Mouse (Mus musculus): Measurements from ENCODE around the gene Shisal1.

DNA sequence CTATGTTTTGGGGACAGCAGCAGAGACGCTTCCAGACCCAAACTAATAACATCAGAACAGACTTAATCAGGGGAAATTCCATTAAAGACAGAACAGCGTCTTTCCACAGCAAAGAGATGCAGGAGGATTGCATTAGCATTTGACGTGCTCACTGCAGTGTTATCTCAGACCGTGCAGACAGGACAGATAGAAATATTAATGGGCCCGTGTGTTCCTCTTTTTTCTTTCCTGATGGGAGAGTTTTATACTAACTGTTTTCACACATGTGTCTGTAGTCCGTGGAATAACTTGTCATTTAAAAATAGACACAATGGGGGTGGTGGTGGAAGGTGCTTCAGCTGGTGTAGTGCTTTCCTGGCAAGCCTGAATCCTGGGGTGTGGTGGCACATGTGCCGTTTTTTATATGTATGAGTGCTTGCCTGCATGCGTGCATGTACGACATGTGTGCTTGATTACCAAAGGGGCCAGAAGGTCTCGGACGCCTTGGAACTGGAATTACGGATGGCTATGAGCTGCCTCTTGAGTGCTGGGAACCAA is 110.5 kb downstream of the Shisal1 start:
- TF ChIP-seq EP300 (IDR thresholded peaks at IDR 0.05; ENCODE audit: low read depth) (no peak), CTCF (IDR thresholded peaks at IDR 0.05; ENCODE audit: low read depth) (no peak)
